8 mouse cellular contexts compared by ENCODE assay signal in the genomic region with DNA sequence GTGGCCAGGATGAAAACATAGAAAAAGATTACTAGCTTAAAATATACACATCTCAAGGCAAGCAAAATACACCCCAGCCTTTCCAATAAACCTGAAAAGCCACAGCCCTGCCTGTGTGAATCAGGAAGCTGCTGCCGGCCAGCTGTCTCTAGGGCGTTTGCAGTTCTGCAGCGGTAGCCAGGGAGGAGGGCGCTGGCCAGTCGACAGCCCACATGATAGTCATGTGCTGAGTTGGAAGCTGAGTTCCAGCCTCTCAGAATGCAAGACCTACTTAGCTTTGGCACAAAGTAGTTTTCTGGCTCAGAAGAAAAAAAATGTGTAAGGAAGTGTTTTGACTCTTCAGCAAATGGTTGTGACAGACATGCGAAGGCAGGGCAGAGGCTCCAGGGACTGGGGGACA. TPM values are rescaled to one million over a fixed set of nuclear protein-coding genes. Genes with fewer than 3 reads are reported as not detected.
DNase-seq lines count a peak whose midpoint lies in the region; ATAC-seq and TF ChIP-seq lines count a peak whose summit lies in the region.

No protein-coding gene starts in this region.

- no peak overlapping the region for H3K4me2 ChIP-seq in neural tube, embryonic 15.5 days

- H3K4me1 ChIP-seq in neural tube, embryonic 15.5 days = peaks cover 13% of the 10 kb centered on the region
- peaks cover 5% of the 10 kb centered on the region; the same call in 1 of the 2 replicates for H3K4me1 ChIP-seq in lung, adult 2 months (ENCODE audit: control insufficient read depth, insufficient read depth, low read length)

- no peaks in the 10 kb centered on the region for H3K9me3 ChIP-seq in neural tube, embryonic 15.5 days (replicated peaks)

- no peak for ATAC-seq in neural tube, embryonic 15.5 days (ENCODE audit: low FRiP score)

- H3K27me3 ChIP-seq in neural tube, embryonic 15.5 days (replicated peaks) = no peaks in the 10 kb centered on the region

- H3K36me3 ChIP-seq in neural tube, embryonic 15.5 days = peaks cover 4% of the 10 kb centered on the region; the same call in 1 of the 2 replicates

- H3K4me3 ChIP-seq in neural tube, embryonic 15.5 days (replicated peaks) = no peak overlapping the region
- no peak overlapping the region for H3K4me3 ChIP-seq in lung, adult 2 months (replicated peaks; ENCODE audit: extremely low read depth, low read depth, low read length)

- 52% methylated on average over 6 of the region's 6 CpGs for WGBS in neural tube, embryonic 15.5 days
- WGBS in lung, adult 2 months = 9% methylated on average over 6 of the region's 6 CpGs

- TF ChIP-seq CTCF in lung, adult 2 months (IDR thresholded peaks at IDR 0.05; ENCODE audit: insufficient read depth, low read length) = no peak

- H3K27ac ChIP-seq in neural tube, embryonic 15.5 days (replicated peaks) = peak overlapping the region; percentile 37; the same call in 1 of the 2 replicates

- no peak overlapping the region for H3K9ac ChIP-seq in neural tube, embryonic 15.5 days (replicated peaks)

- no peak for DNase-seq in neural tube, embryonic 10.5 days (ENCODE audit: extremely low spot score, low spot score)
- peak; percentile 44 to 54 for DNase-seq in cerebellum, postnatal 36 days
- DNase-seq in gonadal fat pad, adult 2 months (ENCODE audit: low read depth) = peak; percentile 71
- peak; percentile 87 to 91 for DNase-seq in kidney, postnatal 25 days
- DNase-seq in lung, adult 2 months = peak; percentile 62
- DNase-seq in skeletal muscle tissue, adult 2 months (ENCODE audit: low read depth, low spot score) = peak; percentile 93
- no peak for DNase-seq in spleen, adult 12 weeks (ENCODE audit: low spot score)

- peak; percentile 39; the same call in 1 of the 2 replicates for TF ChIP-seq POLR2A in lung, adult 2 months (IDR thresholded peaks at IDR 0.05; ENCODE audit: borderline replicate concordance, extremely low read depth, low read depth, low read length)

RNA-seq across cellular contexts. Expression of a gene that starts 11.2 kb away (rescaled TPM):
- polyA plus RNA-seq in neural tube, embryonic 15.5 days (2015; fragmentation: Nextera tagmentation; extraction: Ambion mirVana) = 40.8 and 45.7 TPM in 2 replicates
- polyA plus RNA-seq in gonadal fat pad, adult 2 months (2012; rRNA removed) = 17.0 and 34.2 TPM in 2 replicates
- 34.8 and 39.1 TPM in 2 replicates for polyA plus RNA-seq in lung, adult 2 months (2012; rRNA removed)

Comparison
In these comparisons a context has a peak if more than half of its experiments do, and no peak if none do; other contexts are left out.
1. DNase-seq: peak in cerebellum, postnatal 36 days (2 of 2), gonadal fat pad, adult 2 months (single experiment), kidney, postnatal 25 days (2 of 2), lung, adult 2 months (single experiment) and skeletal muscle tissue, adult 2 months (single experiment); none in neural tube, embryonic 10.5 days (single experiment) and spleen, adult 12 weeks (single experiment).